Mouse (Mus musculus) right cerebral cortex, adult 2 months (tissue): ENCODE data around the gene Evi5.
"Not testable (repeated sequence)": the region's sequence is repeated elsewhere in the genome, so short reads cannot be mapped to it uniquely, and the experiment has no call there.

Experiments used
- DNase-seq, 2 experiments: peaks; one replicate each; pipeline ENCODE4 v3.0.0; 2021 to 2022; ENCODE audit warnings: low spot score in 2 of 2

Gene Evi5

DNA sequence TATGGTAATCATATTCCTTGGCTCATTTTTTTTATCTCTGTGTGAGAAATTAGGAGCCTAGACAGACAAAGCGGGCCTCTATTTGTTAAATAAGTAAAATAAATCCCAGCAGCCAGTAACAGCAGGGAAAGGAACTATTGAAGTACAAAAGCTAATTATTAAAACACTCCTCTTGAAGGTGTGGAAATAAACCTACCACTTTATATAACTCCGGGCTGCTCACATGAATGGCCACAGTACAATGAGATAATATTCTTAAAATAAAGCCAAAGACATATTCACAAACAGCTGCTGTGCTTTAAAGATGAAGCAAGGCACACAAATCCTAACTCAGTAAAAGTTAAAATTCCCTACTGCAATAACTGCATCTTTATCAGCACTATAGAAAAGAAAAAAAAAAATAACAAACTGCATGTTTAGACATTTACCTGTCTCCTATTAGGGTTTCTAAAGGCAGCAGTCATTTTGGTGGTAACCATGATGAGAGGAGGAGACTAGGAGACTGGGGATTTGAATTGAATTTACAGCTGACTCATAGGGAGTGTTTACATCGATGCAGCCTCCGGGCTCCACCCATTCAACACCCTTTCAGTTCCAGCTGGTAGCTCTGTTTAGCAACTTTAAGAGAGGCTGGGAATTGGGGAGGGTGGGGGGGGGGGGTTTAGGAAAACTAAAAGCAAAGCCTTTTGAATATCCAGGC, at the start of gene Evi5:
Gene Evi5, minus strand, starts transcription at position 547 of the 700 bp plus-strand sequence.
- no peak for DNase-seq

GRCm38 (mm10) chr5:107924564-107924963, 49.7 kb upstream of the Evi5 start:
- DNase-seq = no peak

DNA sequence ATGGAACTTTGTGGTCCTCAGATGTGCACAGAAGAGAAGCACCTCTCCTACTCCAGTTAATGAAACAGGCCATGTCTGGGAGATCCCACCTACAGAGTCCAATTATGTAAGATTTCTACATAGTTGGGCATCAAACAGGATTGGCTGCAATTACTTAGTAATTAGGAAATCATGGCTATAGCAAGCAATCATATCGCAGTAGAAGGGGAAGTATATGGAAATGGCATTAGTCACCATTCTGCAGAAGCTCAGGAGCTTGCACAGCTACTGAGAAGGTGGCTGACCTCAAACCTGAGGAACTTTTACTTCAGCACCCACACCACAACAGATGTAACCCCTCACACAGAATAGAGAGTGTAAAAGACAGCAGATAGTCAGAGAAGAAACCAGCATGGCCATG, 47.9 kb upstream of the Evi5 start:
- DNase-seq = no peak

- DNase-seq = peak in 1 of 2 experiments; percentile 55
Measured at GRCm38 (mm10) chr5:107921400-107922252, 46.7 kb upstream of the Evi5 start.

- no peak for DNase-seq
Measured at GRCm38 (mm10) chr5:107915280-107915679, 40.4 kb upstream of the Evi5 start.

DNA sequence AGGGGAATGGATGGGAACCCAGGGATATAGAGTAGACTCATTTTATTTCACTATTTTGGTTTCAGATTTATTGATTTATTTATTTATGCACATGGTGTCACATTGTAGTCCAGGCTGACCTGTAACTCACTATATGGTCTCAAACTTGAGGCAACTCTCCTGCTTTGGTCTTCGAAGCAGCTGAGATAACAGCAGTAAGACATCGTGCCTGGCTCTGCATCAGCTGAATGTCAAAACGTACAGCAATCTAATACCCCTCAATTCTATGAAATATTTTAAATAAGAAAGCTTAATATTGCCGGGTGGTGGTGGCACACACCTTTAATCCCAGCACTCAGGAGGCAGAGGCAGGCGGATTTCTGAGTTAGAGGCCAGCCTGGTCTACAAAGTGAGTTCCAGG, 36.1 kb upstream of the Evi5 start:
- DNase-seq = no peak

DNA sequence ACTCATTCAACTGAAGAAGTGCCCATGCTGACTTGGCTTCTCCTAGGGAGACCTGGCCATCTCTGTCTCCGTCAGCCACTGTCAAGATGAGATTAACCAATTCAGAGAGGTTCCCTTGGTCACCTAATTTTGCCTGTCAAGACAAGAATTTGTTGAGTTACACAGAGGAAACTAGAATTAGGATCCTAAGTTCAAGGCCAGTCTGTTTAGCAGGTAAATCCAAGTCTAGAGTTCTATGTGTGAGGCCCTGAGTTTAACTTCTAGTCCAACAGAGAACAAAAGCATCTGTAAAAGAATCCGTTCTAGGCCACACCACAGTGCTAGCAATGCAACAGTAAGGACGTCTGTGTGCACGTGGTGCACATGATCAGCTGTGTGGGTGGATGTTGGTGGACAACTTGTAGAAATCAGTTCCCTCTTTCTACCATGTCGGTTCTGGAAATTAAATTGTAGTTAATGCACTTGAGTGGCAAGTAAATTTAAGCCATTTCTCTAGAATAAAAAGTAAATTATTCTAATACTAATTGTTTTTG, 35.2 kb upstream of the Evi5 start:
- DNase-seq = no peak

- no peak for DNase-seq
Measured at GRCm38 (mm10) chr5:107909668-107910067, 34.8 kb upstream of the Evi5 start.

GRCm38 (mm10) chr5:107908514-107909110, 33.7 kb upstream of the Evi5 start:
- DNase-seq = no peak

- no peak for DNase-seq
Measured at GRCm38 (mm10) chr5:107904325-107904724, 29.4 kb upstream of the Evi5 start.

DNA sequence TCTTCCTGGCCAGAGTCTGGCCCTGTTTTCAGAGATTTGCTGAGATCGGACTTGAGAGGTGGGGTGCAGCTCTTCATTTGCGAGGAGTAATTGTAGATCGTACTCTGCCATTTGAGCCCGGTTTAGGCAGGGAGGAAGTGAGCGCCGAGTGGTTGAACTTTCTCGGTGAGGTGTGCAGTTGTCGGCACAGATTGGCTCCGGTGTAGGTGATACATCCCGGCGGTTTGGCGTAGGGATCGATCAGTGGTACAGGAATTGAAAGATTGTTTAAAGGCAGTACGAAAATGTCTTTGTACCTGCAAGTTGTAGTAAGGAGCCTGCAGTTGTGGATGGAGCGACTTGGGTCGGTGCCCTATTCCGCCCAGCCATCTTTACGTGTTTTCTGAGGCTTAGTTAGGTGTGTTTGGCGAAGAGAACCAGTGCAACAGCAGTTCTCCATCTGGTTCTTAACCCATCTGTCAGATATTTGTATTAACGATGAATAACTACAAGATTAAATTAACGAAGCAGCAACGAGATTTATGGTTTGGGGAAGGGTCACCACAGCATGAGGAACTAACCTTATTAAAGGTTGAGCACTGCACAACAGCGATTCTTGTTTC, 26.2 kb upstream of the Evi5 start:
- no peak for DNase-seq

GRCm38 (mm10) chr5:107900206-107901013, 25.5 kb upstream of the Evi5 start, which contains the start of gene Rpl5:
Gene Rpl5 (plus strand): TSS chr5:107900502.
- peak; percentile 98 for DNase-seq

DNA sequence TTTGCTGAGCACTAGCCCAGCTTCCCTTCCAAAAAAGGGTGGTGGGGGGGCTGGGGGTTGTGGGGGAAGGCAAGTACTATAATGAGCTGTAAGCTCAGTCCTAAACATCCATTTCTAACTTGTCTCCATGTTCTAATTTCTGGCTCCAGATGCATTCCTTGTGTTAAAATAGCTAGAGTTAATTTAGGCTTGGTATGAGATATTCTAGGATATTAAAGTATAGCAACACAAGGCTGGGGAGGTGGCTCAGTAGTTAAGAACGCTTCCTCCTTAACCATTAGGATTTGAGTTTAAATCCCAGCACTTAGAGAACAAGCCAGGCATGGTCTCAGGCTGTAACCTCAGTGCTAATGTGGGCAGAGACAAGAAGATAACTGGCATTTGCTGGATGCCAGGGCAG, 21.4 kb upstream of the Evi5 start:
- no peak for DNase-seq

GRCm38 (mm10) chr5:107894676-107895075, 19.8 kb upstream of the Evi5 start:
- no peak for DNase-seq

- DNase-seq = not testable (repeated sequence)
Measured at GRCm38 (mm10) chr5:107891515-107891914, 16.6 kb upstream of the Evi5 start.

GRCm38 (mm10) chr5:107889994-107890888, 15.3 kb upstream of the Evi5 start:
- no peak for DNase-seq

DNA sequence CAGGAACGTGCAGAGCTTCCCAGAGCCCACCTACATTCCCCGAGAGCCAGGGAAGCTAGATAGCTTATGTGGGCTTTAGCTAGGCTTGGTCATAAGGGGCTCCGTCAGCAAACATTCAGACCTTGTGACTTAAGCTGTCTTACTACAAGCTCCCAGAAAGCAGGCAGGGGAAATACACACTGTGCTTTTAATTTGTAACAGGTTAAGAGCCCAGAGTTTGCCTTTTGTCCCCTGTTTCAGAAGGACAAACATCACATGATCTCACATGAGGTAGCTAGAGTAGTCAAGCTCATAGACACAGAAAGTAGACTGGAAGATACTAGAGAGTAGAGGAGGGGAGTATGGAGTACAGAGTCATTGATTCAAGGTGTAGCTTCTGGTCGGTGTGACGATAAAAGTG, 5.8 kb upstream of the Evi5 start:
- DNase-seq = no peak

DNA sequence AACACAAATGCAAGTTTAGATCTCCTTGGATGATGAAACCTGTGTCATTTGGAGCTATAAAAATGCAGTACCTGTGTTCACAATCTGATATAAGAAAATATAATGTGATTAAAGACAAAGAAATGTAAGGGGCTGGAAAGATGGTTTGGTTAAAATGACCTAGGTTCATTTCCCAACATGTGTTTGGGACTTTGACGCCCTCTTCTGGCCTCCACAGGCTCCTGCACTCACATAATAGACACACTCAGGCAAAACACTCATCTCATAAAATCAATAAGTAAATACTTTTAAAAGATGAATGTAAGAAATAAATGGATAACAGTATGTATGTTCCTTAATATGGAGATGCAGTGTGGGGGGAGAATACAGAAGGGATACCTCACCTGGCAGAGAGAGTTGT, 2.1 kb upstream of the Evi5 start:
- no peak for DNase-seq

- no peak for DNase-seq
Measured at GRCm38 (mm10) chr5:107875261-107875611, 329 bp upstream of the Evi5 start.

DNA sequence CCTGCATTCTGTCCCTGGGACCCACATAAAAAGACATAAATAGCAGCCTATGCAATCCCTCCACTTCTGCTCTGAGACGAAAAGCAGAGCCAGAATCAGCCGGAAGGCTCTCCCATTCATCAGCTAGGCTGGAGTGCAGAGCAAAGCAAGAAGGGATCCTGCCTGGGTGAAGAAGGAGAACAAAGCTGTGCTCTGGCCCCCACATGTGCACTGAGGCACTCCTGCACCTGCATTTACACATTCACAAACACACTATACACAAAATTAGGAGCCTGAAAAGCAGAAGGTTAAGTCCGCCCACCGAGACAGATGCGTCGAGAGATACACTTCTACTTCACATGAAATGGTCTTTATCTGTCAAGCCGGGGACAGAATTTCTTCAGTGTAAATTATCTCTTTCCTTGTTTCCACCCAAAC, 1.0 kb downstream of the Evi5 start:
- DNase-seq = peak; percentile 32 to 53
